ENCODE assay signal across 16 mouse cellular contexts in genomic region chr7:83075159-83075952, GRCm38 (mm10).
A peak's percentile ranks its signal among the peaks of the same experiment; 100 is the strongest.
DNase-seq lines count a peak whose midpoint lies in the region; ATAC-seq and TF ChIP-seq lines count a peak whose summit lies in the region.
"Had no signal": no experiment of that assay in that cellular context is flagged by ENCODE, and none has a peak within 500 bp of the region (broad histone marks: within the 10 kb centered on the region; RNA-seq: fewer than 3 reads in every experiment).

No protein-coding gene starts in this region.

- H3K36me3 ChIP-seq in heart, adult 2 months (ENCODE audit: control insufficient read depth, insufficient read depth, low read length) = no peaks in the 10 kb centered on the region
- H3K36me3 ChIP-seq in liver, embryonic 16.5 days (ENCODE audit: control insufficient read depth, insufficient read depth) = no peaks in the 10 kb centered on the region
- H3K36me3 ChIP-seq in thymus, adult 2 months (ENCODE audit: control insufficient read depth, insufficient read depth, low read length) = no peaks in the 10 kb centered on the region
- H3K36me3 ChIP-seq: embryonic facial prominence, embryonic 12.5 days; kidney, embryonic 15.5 days; limb, embryonic 12.5 days had no signal

- H3K4me1 ChIP-seq in heart, adult 2 months (ENCODE audit: control insufficient read depth, insufficient read depth, low read length) = no peaks in the 10 kb centered on the region
- H3K4me1 ChIP-seq in liver, embryonic 16.5 days (ENCODE audit: control insufficient read depth, low read depth, low read length) = no peaks in the 10 kb centered on the region; the same call in 1 of the 2 replicates
- no peaks in the 10 kb centered on the region for H3K4me1 ChIP-seq in thymus, adult 2 months (replicated peaks; ENCODE audit: control insufficient read depth, insufficient read depth, low read length)

- peak; percentile 66 for ATAC-seq in liver, embryonic 16.5 days (ENCODE audit: low read depth)
- ATAC-seq: CD4-positive, CD25-positive, alpha-beta regulatory T cell, adult 4 months had no signal

- H3K27me3 ChIP-seq in heart, adult 2 months (ENCODE audit: control insufficient read depth, insufficient read depth, low read length) = no peaks in the 10 kb centered on the region
- H3K27me3 ChIP-seq in liver, embryonic 16.5 days (ENCODE audit: control insufficient read depth, insufficient read depth, low read depth, low read length) = no peaks in the 10 kb centered on the region
- no peaks in the 10 kb centered on the region for H3K27me3 ChIP-seq in thymus, adult 2 months (ENCODE audit: control insufficient read depth, insufficient read depth, low read length)
- H3K27me3 ChIP-seq: embryonic facial prominence, embryonic 12.5 days; forebrain, embryonic 13.5 days; kidney, embryonic 15.5 days; limb, embryonic 12.5 days had no signal

- intact Hi-C loops in heart, adult 2 months (cut with DNase I) = no loop called here

- no peak overlapping the region for H3K4me2 ChIP-seq in liver, embryonic 16.5 days (ENCODE audit: low read depth, low read length)
- H3K4me2 ChIP-seq: embryonic facial prominence, embryonic 12.5 days; forebrain, embryonic 13.5 days; kidney, embryonic 15.5 days; limb, embryonic 12.5 days had no signal

- no peak overlapping the region for H3K9ac ChIP-seq in heart, adult 2 months (ENCODE audit: low read depth, low read length)
- H3K9ac ChIP-seq in liver, embryonic 16.5 days (ENCODE audit: low read depth, low read length) = no peak overlapping the region
- H3K9ac ChIP-seq: embryonic facial prominence, embryonic 12.5 days; forebrain, embryonic 13.5 days; kidney, embryonic 15.5 days; limb, embryonic 12.5 days had no signal

- H3K4me3 ChIP-seq in heart, adult 2 months = no peak overlapping the region
- no peak overlapping the region for H3K4me3 ChIP-seq in liver, embryonic 16.5 days (ENCODE audit: low read depth, low read length)
- no peak overlapping the region for H3K4me3 ChIP-seq in thymus, adult 2 months (ENCODE audit: control insufficient read depth, insufficient read depth, low read length)
- H3K4me3 ChIP-seq: embryonic facial prominence, embryonic 12.5 days; forebrain, embryonic 13.5 days; kidney, embryonic 15.5 days; limb, embryonic 12.5 days had no signal

- no peaks in the 10 kb centered on the region for H3K9me3 ChIP-seq in liver, embryonic 16.5 days (replicated peaks; ENCODE audit: control insufficient read depth, low read length)
- H3K9me3 ChIP-seq: embryonic facial prominence, embryonic 12.5 days; forebrain, embryonic 13.5 days; kidney, embryonic 15.5 days; limb, embryonic 12.5 days had no signal

- no peak for TF ChIP-seq EP300 in heart, adult 2 months (IDR thresholded peaks at IDR 0.05; ENCODE audit: insufficient read depth, low read depth, low read length)

- no peak for TF ChIP-seq POLR2A in heart, adult 2 months (IDR thresholded peaks at IDR 0.05; ENCODE audit: insufficient read depth, low read depth, low read length)
- no peak for TF ChIP-seq POLR2A in thymus, adult 2 months (IDR thresholded peaks at IDR 0.05; ENCODE audit: control insufficient read depth, extremely low read depth, insufficient read depth, low read length, poor library complexity)

- DNase-seq in heart, adult 11 months = peak; percentile 27
- DNase-seq in heart, adult 2 months = no peak
- peak; percentile 25 for DNase-seq in lung, postnatal 10 days
- DNase-seq in lung, postnatal 14 days = no peak
- DNase-seq in gastrocnemius, postnatal 10 days = no peak
- DNase-seq in spleen, postnatal 36 days (ENCODE audit: low spot score in 2 of 2) = no peak
- DNase-seq in thymus, adult 2 months = no peak
- DNase-seq: cerebellum, adult 9-10 months; right cerebral cortex, postnatal 14 days; thymus, postnatal 14 days had no signal

- TF ChIP-seq CTCF in heart, adult 2 months (IDR thresholded peaks at IDR 0.05) = no peak
- TF ChIP-seq CTCF in thymus, adult 2 months (IDR thresholded peaks at IDR 0.05; ENCODE audit: borderline replicate concordance, control insufficient read depth, extremely low read depth, insufficient read depth, low read length, poor library complexity) = no peak

- H3K27ac ChIP-seq in heart, adult 2 months = no peak overlapping the region
- no peak overlapping the region for H3K27ac ChIP-seq in liver, embryonic 16.5 days (ENCODE audit: low read length)
- no peak overlapping the region for H3K27ac ChIP-seq in thymus, adult 2 months (ENCODE audit: control insufficient read depth, insufficient read depth, low read length)
- H3K27ac ChIP-seq: embryonic facial prominence, embryonic 12.5 days; forebrain, embryonic 13.5 days; kidney, embryonic 15.5 days; limb, embryonic 12.5 days had no signal

- WGBS in heart, adult 2 months = 37% methylated on average over 4 of the region's 4 CpGs
- WGBS in liver, embryonic 16.5 days (ENCODE audit: insufficient replicate concordance) = 15% methylated on average over 4 of the region's 4 CpGs
- 28% methylated on average over 4 of the region's 4 CpGs for WGBS in thymus, adult 2 months

- no peaks in the 10 kb centered on the region for H3K79me2 ChIP-seq in heart, adult 2 months (replicated peaks; ENCODE audit: control insufficient read depth, insufficient read depth, low read length)

Comparison
In these comparisons a context has a peak if more than half of its experiments do, and no peak if none do; other contexts are left out.
1. DNase-seq: peak in heart, adult 11 months (single experiment) and lung, postnatal 10 days (single experiment); none in heart, adult 2 months (0 of 2), lung, postnatal 14 days (single experiment), gastrocnemius, postnatal 10 days (single experiment), spleen, postnatal 36 days (0 of 2) and thymus, adult 2 months (single experiment).